Mouse (Mus musculus) spleen, adult 18-20 months (tissue): ENCODE results near the gene Irx6.

Experiments
- DNase-seq, 2 experiments: peaks; one replicate each; pipeline ENCODE4 v3.0.0; 2022; ENCODE audit warnings: mixed read lengths in 2 of 2

Irx6 gene

GRCm38 (mm10) chr8:92674244-92675128 is at the start of gene Irx6:
TSS of gene Irx6 (plus strand) at chr8:92674288.
- no peak for DNase-seq

GRCm38 (mm10) chr8:92628711-92629650 is 45.1 kb upstream of the Irx6 start:
- DNase-seq: no peak

GRCm38 (mm10) chr8:92633199-92633598 is 40.9 kb upstream of the Irx6 start:
- no peak for DNase-seq

- no peak for DNase-seq
Measured at GRCm38 (mm10) chr8:92640820-92641219, 33.3 kb upstream of the Irx6 start.

- no peak for DNase-seq
Measured at GRCm38 (mm10) chr8:92646637-92647036, 27.5 kb upstream of the Irx6 start.

- DNase-seq: no peak
Measured at GRCm38 (mm10) chr8:92664207-92664606, 9.9 kb upstream of the Irx6 start.

GRCm38 (mm10) chr8:92670236-92670635 is 3.9 kb upstream of the Irx6 start:
- no peak for DNase-seq

GRCm38 (mm10) chr8:92670656-92671195 is 3.4 kb upstream of the Irx6 start:
- DNase-seq: no peak

- no peak for DNase-seq
Measured at GRCm38 (mm10) chr8:92671892-92672291, 2.2 kb upstream of the Irx6 start.

GRCm38 (mm10) chr8:92673101-92673500 is 987 bp upstream of the Irx6 start:
- DNase-seq: no peak

GRCm38 (mm10) chr8:92673555-92674243 is 389 bp upstream of the Irx6 start:
- DNase-seq: no peak

- DNase-seq: no peak
Measured at GRCm38 (mm10) chr8:92678407-92678806, 4.3 kb downstream of the Irx6 start.

GRCm38 (mm10) chr8:92697361-92697760 is 23.3 kb downstream of the Irx6 start:
- no peak for DNase-seq

GRCm38 (mm10) chr8:92698411-92698810 is 24.3 kb downstream of the Irx6 start:
- DNase-seq: no peak

- no peak for DNase-seq
Measured at GRCm38 (mm10) chr8:92699922-92700540, 25.9 kb downstream of the Irx6 start.

- DNase-seq: no peak
Measured at GRCm38 (mm10) chr8:92703375-92703774, 29.3 kb downstream of the Irx6 start.

GRCm38 (mm10) chr8:92706311-92706710 is 32.2 kb downstream of the Irx6 start:
- DNase-seq: no peak

GRCm38 (mm10) chr8:92713286-92713685 is 39.2 kb downstream of the Irx6 start:
- no peak for DNase-seq

- no peak for DNase-seq
Measured at GRCm38 (mm10) chr8:92717418-92717817, 43.3 kb downstream of the Irx6 start.

- DNase-seq: no peak
Measured at GRCm38 (mm10) chr8:92718057-92718456, 44.0 kb downstream of the Irx6 start.

GRCm38 (mm10) chr8:92721266-92721935 is 47.3 kb downstream of the Irx6 start:
- no peak for DNase-seq

GRCm38 (mm10) chr8:92721936-92722321 is 47.8 kb downstream of the Irx6 start:
- no peak for DNase-seq
